Mouse (Mus musculus): ENCODE results near the gene Man2b2. TPM values are rescaled to one million over a fixed set of nuclear protein-coding genes. Genes with fewer than 3 reads are reported as not detected.

The Man2b2 gene
- polyA plus RNA-seq, 1 experiment from 2014 or later: 12.9 TPM

Other genes starting within 250 kb of the Man2b2 start
- 45.2 and 46.2 TPM in 2 replicates for gene Tbc1d14, start 237.4 kb downstream of the Man2b2 start, polyA plus RNA-seq (2015; fragmentation: Nextera tagmentation; extraction: Ambion mirVana)
- 19.7 and 21.6 TPM in 2 replicates for gene D5Ertd579e, start 134.6 kb downstream of the Man2b2 start, polyA plus RNA-seq (2015; fragmentation: Nextera tagmentation; extraction: Ambion mirVana)
- 25.6 and 26.7 TPM in 2 replicates for gene Bloc1s4, start 82.0 kb downstream of the Man2b2 start, polyA plus RNA-seq (2015; fragmentation: Nextera tagmentation; extraction: Ambion mirVana)
- 474 and 520 TPM in 2 replicates for gene Mrfap1, start 33.9 kb downstream of the Man2b2 start, polyA plus RNA-seq (2015; fragmentation: Nextera tagmentation; extraction: Ambion mirVana)
- gene Ppp2r2c, start 37.9 kb upstream of the Man2b2 start, polyA plus RNA-seq (2015; fragmentation: Nextera tagmentation; extraction: Ambion mirVana): 0.13 and 0.61 TPM in 2 replicates
- gene Wfs1, start 158.6 kb upstream of the Man2b2 start, polyA plus RNA-seq (2015; fragmentation: Nextera tagmentation; extraction: Ambion mirVana): 18.3 and 19.5 TPM in 2 replicates

All from kidney, embryonic 15.5 days (tissue).